In the genomic region with DNA sequence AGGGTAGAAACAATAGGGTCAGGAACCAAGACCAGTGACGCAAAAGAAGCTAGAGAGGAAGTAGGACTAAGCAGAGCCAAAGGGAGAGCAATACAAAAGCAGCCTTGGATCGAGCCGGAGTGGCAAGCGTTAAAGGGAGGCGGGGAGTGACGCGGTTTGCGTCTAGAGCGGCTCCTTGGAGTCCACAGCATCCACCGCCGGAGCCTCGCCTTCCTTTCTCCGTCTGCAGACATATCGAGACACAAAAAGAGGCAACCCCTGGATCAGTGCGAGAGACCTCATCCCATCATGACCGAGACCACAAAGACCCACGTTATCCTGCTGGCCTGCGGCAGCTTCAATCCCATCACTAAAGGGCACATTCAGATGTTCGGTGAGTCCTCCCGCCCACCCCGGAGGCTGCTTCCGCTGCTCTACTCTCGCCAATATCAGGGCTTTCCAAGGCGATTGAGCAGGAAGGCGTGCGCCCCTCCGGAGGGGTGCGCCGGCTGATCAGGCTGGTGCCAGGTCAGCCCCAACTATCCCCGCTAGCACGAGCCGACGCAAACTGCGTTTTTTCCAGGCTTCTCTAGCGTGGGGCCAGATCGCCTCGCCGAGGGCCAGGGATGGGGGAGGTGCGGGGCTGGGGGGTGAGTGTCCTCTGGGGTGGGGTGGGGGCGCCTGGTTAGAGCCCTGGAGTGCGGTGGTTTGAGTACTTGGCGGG, we compare ENCODE assay signal across 8 mouse cellular contexts. TPM values are rescaled to one million over a fixed set of nuclear protein-coding genes. Genes with fewer than 3 reads are reported as not detected.
DNase-seq lines count a peak whose midpoint lies in the region; ATAC-seq and TF ChIP-seq lines count a peak whose summit lies in the region.

A gene (plus strand): TSS at position 173 of the 703 bp plus-strand sequence.

- H3K27me3 ChIP-seq in intestine, postnatal 0 days (replicated peaks; ENCODE audit: control insufficient read depth, insufficient read depth, low read length), result peaks cover 47% of the 10 kb centered on the region
- H3K27me3 ChIP-seq in limb, embryonic 14.5 days (ENCODE audit: control insufficient read depth, insufficient read depth, low read length), result peaks cover 41% of the 10 kb centered on the region

- H3K4me2 ChIP-seq in intestine, postnatal 0 days (replicated peaks; ENCODE audit: low read depth), result peak within 1 kb of the TSS; percentile 57
- H3K4me2 ChIP-seq in limb, embryonic 14.5 days (replicated peaks; ENCODE audit: low read depth, low read length, severe bottlenecking), result peak within 1 kb of the TSS; percentile 57

- DNase-seq in adrenal gland, postnatal 14 days, result peak; percentile 9
- DNase-seq in adrenal gland, adult 8-10 months, result no peak
- DNase-seq in cerebellum, adult 9-11 months, result peak; percentile 82
- DNase-seq in frontal cortex, adult 2 months (ENCODE audit: extremely low spot score in 1 of 2, low spot score in 1 of 2), result peak; percentile 69 to 83
- DNase-seq in limb, embryonic 14.5 days (ENCODE audit: low spot score), result no peak
- DNase-seq in retina, embryonic 14.5 days (ENCODE audit: low spot score), result peak; percentile 57

- no peak within 1 kb of the TSS for H3K9ac ChIP-seq in intestine, postnatal 0 days (ENCODE audit: low read depth, low read length)
- H3K9ac ChIP-seq in limb, embryonic 14.5 days (ENCODE audit: low read depth, low read length, severe bottlenecking), result no peak within 1 kb of the TSS

- no peak within 1 kb of the TSS for H3K27ac ChIP-seq in intestine, postnatal 0 days (ENCODE audit: low read depth, low read length)
- no peak within 1 kb of the TSS for H3K27ac ChIP-seq in limb, embryonic 14.5 days (replicated peaks; ENCODE audit: low read depth, low read length)

- H3K4me1 ChIP-seq in intestine, postnatal 0 days (replicated peaks; ENCODE audit: control insufficient read depth, insufficient read depth, low read length), result no peaks in the 10 kb centered on the region
- peaks cover 9% of the 10 kb centered on the region for H3K4me1 ChIP-seq in limb, embryonic 14.5 days (ENCODE audit: control insufficient read depth, insufficient read depth, low read length)

- TF ChIP-seq POLR2A in limb, embryonic 14.5 days (IDR thresholded peaks at IDR 0.05; ENCODE audit: borderline replicate concordance, extremely low read depth, insufficient read depth, insufficient read length), result no peak

- TF ChIP-seq CTCF in intestine, postnatal 0 days (IDR thresholded peaks at IDR 0.05; ENCODE audit: low read depth), result no peak

- WGBS in intestine, postnatal 0 days, result 2% methylated on average over 41 of the region's 42 CpGs
- WGBS in limb, embryonic 14.5 days, result under 1% methylated on average over 42 of the region's 42 CpGs

- no peak for ATAC-seq in intestine, postnatal 0 days
- ATAC-seq in limb, embryonic 14.5 days (ENCODE audit: low FRiP score, low read depth), result no peak
- no peak for ATAC-seq in megakaryocyte-erythroid progenitor cell, adult 5-6 weeks (replicated peaks; ENCODE audit: low FRiP score, low TSS enrichment, poor library complexity, severe bottlenecking)

- H3K36me3 ChIP-seq in intestine, postnatal 0 days (ENCODE audit: control insufficient read depth, insufficient read depth), result no peaks in the 10 kb centered on the region
- H3K36me3 ChIP-seq in limb, embryonic 14.5 days (ENCODE audit: control insufficient read depth, insufficient read depth, low read length), result no peaks in the 10 kb centered on the region

- H3K9me3 ChIP-seq in intestine, postnatal 0 days (ENCODE audit: control insufficient read depth), result no peaks in the 10 kb centered on the region
- no peaks in the 10 kb centered on the region for H3K9me3 ChIP-seq in limb, embryonic 14.5 days (ENCODE audit: control insufficient read depth, low read length)

- peak within 1 kb of the TSS; percentile 21 for H3K4me3 ChIP-seq in intestine, postnatal 0 days (ENCODE audit: low read depth, low read length)
- peak within 1 kb of the TSS; percentile 35 for H3K4me3 ChIP-seq in limb, embryonic 14.5 days (replicated peaks; ENCODE audit: low read length)

RNA-seq across cellular contexts. Expression of the gene that starts here (rescaled TPM):
- total RNA-seq in adrenal gland, postnatal 14 days (2021), result 0.96 and 2.6 TPM in 2 replicates
- total RNA-seq in adrenal gland, adult 8-10 months (2022), result 1 to 10 TPM; 1.5 to 3.0 (median 2.2) TPM
- polyA plus RNA-seq in frontal cortex, adult 2 months (2012; rRNA removed), result 71.2 and 81.0 TPM in 2 replicates
- 0.78 and 1.1 TPM in 2 replicates for polyA plus RNA-seq in intestine, postnatal 0 days (2015; fragmentation: Nextera tagmentation; extraction: Ambion mirVana)
- polyA plus RNA-seq in limb, embryonic 14.5 days (2012; rRNA removed), result 2.0 and 2.3 TPM in 2 replicates
- 1.4 and 1.6 TPM in 2 replicates for polyA plus RNA-seq in limb, embryonic 14.5 days (2014; fragmentation: Nextera tagmentation; extraction: Ambion mirVana)
- 0.24 and 1.1 TPM in 2 replicates for total RNA-seq in megakaryocyte-erythroid progenitor cell, adult 5-6 weeks (2014; fragmentation: Nextera tagmentation)
- total RNA-seq in megakaryocyte-erythroid progenitor cell, adult 5-6 weeks (2017), result 0.65 and 1.5 TPM in 2 replicates

Comparison
In these comparisons a context has a peak if more than half of its experiments do, and no peak if none do; other contexts are left out.
1. RNA of the gene that starts here (polyA plus RNA-seq): 71.2 to 81.0 TPM in frontal cortex, adult 2 months; 1.4 to 2.3 TPM in limb, embryonic 14.5 days and 0.78 to 1.1 TPM in intestine, postnatal 0 days; every median in the first group is over 10 times any median in the second.
2. DNase-seq: peak in adrenal gland, postnatal 14 days (single experiment), cerebellum, adult 9-11 months (single experiment), frontal cortex, adult 2 months (2 of 2) and retina, embryonic 14.5 days (single experiment); none in adrenal gland, adult 8-10 months (single experiment) and limb, embryonic 14.5 days (single experiment).